Mouse (Mus musculus): ENCODE data around the gene Pcnx.

DNA sequence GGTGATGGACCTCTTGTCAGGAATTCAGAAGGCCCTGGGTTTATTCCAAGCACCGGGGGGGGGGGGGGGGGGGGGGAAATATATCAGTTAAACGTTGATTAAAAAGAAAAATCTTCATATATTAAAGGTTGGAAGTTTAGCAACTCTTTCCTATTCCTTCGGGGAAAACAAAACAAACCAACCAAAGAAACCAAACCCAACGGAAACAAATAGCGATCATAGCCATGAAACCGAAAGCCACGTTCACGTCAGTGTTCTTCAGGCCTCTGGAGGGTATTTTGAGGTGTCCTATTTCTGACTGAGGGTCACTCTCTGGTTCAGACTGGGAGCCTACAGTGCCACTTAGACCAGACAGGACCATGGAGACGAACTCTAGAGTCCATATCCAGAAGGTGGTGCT lies 6.3 kb upstream of the Pcnx start:
- TF ChIP-seq CTCF (IDR thresholded peaks at IDR 0.05; ENCODE audit: low read depth) (no peak), EP300 (optimal IDR thresholded peaks at IDR 0.05) (no peak)

Data from stomach, postnatal 0 days (tissue).